Mouse (Mus musculus) heart, embryonic 13.5 days (tissue): ENCODE measurements around the gene Cdh16. TPM values are rescaled to one million over a fixed set of nuclear protein-coding genes. Genes with fewer than 3 reads are reported as not detected.
"Not testable (repeated sequence)": the region's sequence is repeated elsewhere in the genome, so short reads cannot be mapped to it uniquely, and the experiment has no call there.

Experiments used
- ATAC-seq: fragments of 200-750 bp; cut with Nextera tagmentation; 2 replicates; pipeline ENCODE4 v1.8.0; 2017; ENCODE audit warnings: moderate TSS enrichment; ENCODE audit not compliant: insufficient number of reproducible peaks, low FRiP score, low TSS enrichment; ENCODE audit errors: extremely low read depth
- H3K27ac ChIP-seq: fragments of 300-500 bp; sonication (generic); replicated peaks from 2 replicates; pipeline ENCODE4 v1.5.1; 2015; ENCODE audit warnings: moderate library complexity, mild to moderate bottlenecking, inconsistent platforms
- H3K27me3 ChIP-seq: fragments of 300-500 bp; sonication (generic); replicated peaks from 2 replicates; pipeline ENCODE4 v1.6.1; 2015; ENCODE audit warnings: mild to moderate bottlenecking, inconsistent platforms
- H3K36me3 ChIP-seq: fragments of 300-500 bp; sonication (generic); 2 replicates; pipeline ENCODE4 v1.6.1; 2015; ENCODE audit warnings: mild to moderate bottlenecking, inconsistent platforms
- H3K4me1 ChIP-seq: fragments of 300-500 bp; sonication (generic); 2 replicates; pipeline ENCODE4 v1.6.1; 2015; ENCODE audit warnings: inconsistent platforms
- H3K4me2 ChIP-seq: fragments of 300-500 bp; sonication (generic); 2 replicates; pipeline ENCODE4 v1.6.1; 2015; ENCODE audit warnings: inconsistent platforms, mild to moderate bottlenecking, moderate library complexity
- H3K4me3 ChIP-seq: fragments of 300-500 bp; sonication (generic); 2 replicates; pipeline ENCODE4 v1.5.1; 2015; ENCODE audit warnings: moderate library complexity, mild to moderate bottlenecking, inconsistent platforms
- H3K9ac ChIP-seq: fragments of 300-500 bp; sonication (generic); 2 replicates; pipeline ENCODE4 v1.6.1; 2015; ENCODE audit warnings: inconsistent platforms, mild to moderate bottlenecking, moderate library complexity
- H3K9me3 ChIP-seq: fragments of 300-500 bp; sonication (generic); 2 replicates; pipeline ENCODE4 v1.6.1; 2016; ENCODE audit warnings: inconsistent platforms
- WGBS: fragments of 180-500 bp; shearing (Covaris S2); methylation state at CpG from one replicate; pipeline ENCODE4 v1.1.7; 2015; ENCODE audit warnings: mixed read lengths; 5-methylcytosine and 5-hydroxymethylcytosine counted together
- polyA plus RNA-seq: library from polyadenylated mRNA; unstranded; fragments of >200 nt; fragmentation: Nextera tagmentation; extraction: Ambion mirVana; gene quantifications from 2 replicates; pipeline ENCODE4 v1.2.1, GENCODE M21; 2015

The Cdh16 gene
- polyA plus RNA-seq = 18.2 and 18.4 TPM in 2 replicates

GRCm38 (mm10) chr8:104624161-104624560 lies at the start of gene Cdh16:
Cdh16 (minus strand) TSS chr8:104624396.
- H3K4me2 ChIP-seq = no peak within 1 kb of the TSS
- H3K9me3 ChIP-seq = peaks cover 3% of the 10 kb centered on the region; the same call in 1 of the 2 replicates
- peak within 1 kb of the TSS; percentile 43 for H3K27ac ChIP-seq
- no peak for ATAC-seq
- H3K4me3 ChIP-seq = no peak within 1 kb of the TSS
- 72% methylated on average over 6 of the region's 6 CpGs for WGBS
- no peak within 1 kb of the TSS; the same call in 1 of the 2 replicates for H3K9ac ChIP-seq
- H3K27me3 ChIP-seq = no peaks in the 10 kb centered on the region
- H3K36me3 ChIP-seq = peaks cover 20% of the 10 kb centered on the region
- H3K4me1 ChIP-seq = peaks cover 37% of the 10 kb centered on the region

DNA sequence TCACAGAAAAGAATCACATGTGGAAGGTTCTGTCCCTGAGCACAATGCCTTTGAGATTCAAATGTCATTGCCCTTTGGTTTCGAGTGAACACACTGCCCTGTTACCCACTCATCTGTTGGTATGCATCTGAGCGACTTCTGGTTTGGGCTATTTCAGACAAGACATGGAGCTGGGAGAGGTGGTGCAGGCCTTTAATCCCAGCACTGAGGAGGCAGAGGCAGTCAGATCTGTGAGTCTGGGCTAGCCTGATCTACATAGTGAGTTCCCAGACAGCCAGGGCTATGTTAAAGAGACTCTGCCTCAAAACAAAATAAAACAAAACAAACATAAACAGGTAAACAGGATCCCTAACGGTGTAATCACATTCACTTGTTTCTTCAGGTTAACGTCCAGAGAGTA lies 31.4 kb upstream of the Cdh16 start:
- Histone ChIP-seq H3K27me3 (peaks cover 5% of the 10 kb centered on the region; the same call in 1 of the 2 replicates), H3K4me1 (no peaks in the 10 kb centered on the region), H3K9me3 (no peaks in the 10 kb centered on the region), H3K36me3 (no peaks in the 10 kb centered on the region), H3K4me2 (no peak overlapping the region), H3K9ac (no peak overlapping the region), H3K4me3 (no peak overlapping the region), H3K27ac (no peak overlapping the region)
- 66% methylated on average over 4 of the region's 4 CpGs for WGBS
- ATAC-seq = no peak

DNA sequence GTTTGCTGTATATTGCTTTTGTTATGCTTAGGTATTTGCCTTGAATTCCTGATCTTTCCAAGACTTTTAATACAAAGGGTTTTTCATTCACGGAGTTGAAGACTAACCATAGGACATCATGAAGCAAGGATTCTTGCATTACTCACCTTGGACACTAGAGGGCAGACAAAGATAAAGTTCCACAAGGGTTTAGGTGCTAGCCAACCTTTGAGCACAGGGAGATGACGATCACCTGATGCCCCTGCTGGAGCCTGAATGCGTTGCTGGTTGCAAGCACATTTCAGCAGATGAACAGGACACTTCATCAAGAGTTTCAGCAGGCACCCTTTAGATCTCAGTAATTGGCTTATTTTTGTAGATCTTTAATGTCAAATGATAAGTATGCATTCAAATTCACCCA lies 30.8 kb upstream of the Cdh16 start:
- Histone ChIP-seq H3K36me3 (no peaks in the 10 kb centered on the region), H3K9me3 (no peaks in the 10 kb centered on the region), H3K27me3 (peaks cover 5% of the 10 kb centered on the region; the same call in 1 of the 2 replicates), H3K4me2 (no peak overlapping the region), H3K9ac (no peak overlapping the region), H3K4me3 (no peak overlapping the region), H3K4me1 (no peaks in the 10 kb centered on the region), H3K27ac (no peak overlapping the region)
- 5% methylated on average over 3 of the region's 3 CpGs for WGBS
- no peak for ATAC-seq

GRCm38 (mm10) chr8:104644187-104644586 lies 20.0 kb upstream of the Cdh16 start:
- H3K4me2 ChIP-seq, ATAC-seq, H3K4me3 ChIP-seq, H3K9ac ChIP-seq, H3K27ac ChIP-seq, H3K27me3 ChIP-seq, H3K9me3 ChIP-seq: not testable (repeated sequence)
- 51% methylated on average over 3 of the region's 3 CpGs for WGBS
- H3K36me3 ChIP-seq = peaks cover 11% of the 10 kb centered on the region
- H3K4me1 ChIP-seq = peaks cover 20% of the 10 kb centered on the region

DNA sequence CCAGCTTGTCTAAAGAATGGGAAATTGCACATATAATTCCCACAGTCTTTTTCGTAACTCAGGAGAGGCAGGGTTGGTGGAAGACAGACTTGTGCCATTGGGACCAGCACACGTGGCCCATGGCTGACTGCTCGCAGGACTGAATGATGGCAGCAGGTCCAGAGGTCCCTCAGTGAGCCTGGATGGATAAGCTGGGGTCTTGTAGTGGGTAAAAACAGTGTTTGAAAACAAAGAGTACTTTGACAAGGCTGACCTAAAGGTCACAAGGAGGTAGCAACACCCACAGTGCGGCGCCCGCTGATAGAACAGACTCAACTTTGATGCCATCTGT lies 18.1 kb upstream of the Cdh16 start:
- H3K27ac ChIP-seq = peak overlapping the region; percentile 83
- peaks cover 29% of the 10 kb centered on the region for H3K36me3 ChIP-seq
- H3K4me3 ChIP-seq = peak overlapping the region; percentile 95
- H3K9ac ChIP-seq = peak overlapping the region; percentile 95
- no peak for ATAC-seq
- no peaks in the 10 kb centered on the region for H3K27me3 ChIP-seq
- H3K4me1 ChIP-seq = peaks cover 20% of the 10 kb centered on the region
- no peaks in the 10 kb centered on the region for H3K9me3 ChIP-seq
- H3K4me2 ChIP-seq = peak overlapping the region; percentile 88
- 71% methylated on average over 6 of the region's 6 CpGs for WGBS

DNA sequence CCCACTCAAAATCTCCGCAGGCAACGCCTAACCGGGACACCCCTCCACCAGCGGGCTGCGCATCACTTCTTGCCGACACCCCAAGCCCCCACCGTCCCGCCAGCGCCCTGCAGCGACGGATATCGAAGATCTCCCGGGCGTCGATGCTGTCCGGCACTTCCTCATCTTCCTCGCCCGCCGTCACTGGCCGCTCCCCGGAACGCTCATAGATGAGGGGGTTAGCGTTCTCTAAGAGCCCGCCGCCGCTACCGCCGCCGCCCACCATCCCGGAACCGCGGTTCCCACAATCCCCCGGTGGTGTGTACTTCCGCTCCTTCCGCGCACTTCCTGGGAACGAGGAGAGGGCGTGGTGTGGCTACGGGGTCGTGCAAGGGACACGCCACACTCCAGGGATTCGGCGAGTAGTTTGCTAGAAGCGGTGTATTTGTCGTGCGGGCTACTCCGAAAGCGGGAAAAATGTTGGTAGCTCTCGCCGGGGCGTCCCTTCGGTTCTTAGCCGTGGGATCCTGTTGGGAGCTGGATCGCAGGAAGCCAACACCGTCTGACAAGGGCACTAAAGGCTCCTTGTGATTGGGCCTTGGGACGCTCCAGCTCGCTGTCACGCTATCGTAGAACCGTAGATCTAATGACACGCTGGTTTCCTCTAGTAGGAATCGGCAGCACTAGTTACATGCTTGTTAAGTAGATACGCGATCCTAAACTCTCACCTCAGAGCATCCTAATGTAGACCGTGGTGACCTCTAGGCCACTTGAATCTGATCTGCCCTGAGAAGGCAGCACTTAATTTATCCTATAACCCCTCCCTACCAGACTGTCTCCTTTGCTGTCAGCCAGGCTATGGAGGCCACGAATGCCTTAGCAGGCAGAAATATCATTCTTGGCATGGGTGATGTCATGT lies 17.5 kb upstream of the Cdh16 start, which contains the start of gene Ciao2b:
Gene Ciao2b (minus strand): TSS at position 540 of the 898 bp plus-strand sequence.
- peak; percentile 78; the same call in 1 of the 2 replicates for ATAC-seq
- under 1% methylated on average over 66 of the region's 66 CpGs for WGBS
- H3K9ac ChIP-seq = peak within 1 kb of the TSS; percentile 95
- peaks cover 20% of the 10 kb centered on the region for H3K4me1 ChIP-seq
- H3K9me3 ChIP-seq = no peaks in the 10 kb centered on the region
- H3K4me3 ChIP-seq = peak within 1 kb of the TSS; percentile 95
- H3K27ac ChIP-seq = peak within 1 kb of the TSS; percentile 83
- no peaks in the 10 kb centered on the region for H3K27me3 ChIP-seq
- H3K4me2 ChIP-seq = peak within 1 kb of the TSS; percentile 88
- peaks cover 34% of the 10 kb centered on the region for H3K36me3 ChIP-seq

DNA sequence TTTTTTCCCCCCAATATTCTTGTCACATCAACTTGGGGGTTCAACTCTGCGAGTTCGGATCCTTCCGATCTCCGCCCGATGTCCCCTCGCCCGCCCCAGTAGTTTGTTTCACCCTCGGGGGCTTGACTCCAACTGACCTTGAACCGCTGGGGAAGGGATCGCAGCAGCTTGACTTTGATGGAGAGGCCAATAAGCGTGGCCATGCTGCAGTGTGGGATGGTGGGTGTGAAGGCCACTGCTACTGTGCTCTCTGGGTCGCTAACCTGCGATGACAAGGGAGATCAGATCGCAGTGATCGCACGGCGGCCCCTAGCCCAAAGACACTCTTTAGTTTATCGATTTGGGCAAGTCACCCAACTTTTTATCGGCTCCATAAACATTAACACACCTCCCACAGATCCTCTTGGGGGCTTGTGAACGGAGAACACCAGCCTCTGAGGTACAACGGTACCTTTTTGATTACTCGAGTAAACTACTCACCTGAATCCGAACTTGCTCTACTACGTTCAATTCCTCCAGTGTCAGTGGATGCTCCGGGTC lies 16.7 kb upstream of the Cdh16 start:
- no peaks in the 10 kb centered on the region for H3K27me3 ChIP-seq
- peaks cover 41% of the 10 kb centered on the region for H3K36me3 ChIP-seq
- no peaks in the 10 kb centered on the region for H3K9me3 ChIP-seq
- peak overlapping the region; percentile 83 for H3K27ac ChIP-seq
- peak overlapping the region; percentile 95 for H3K9ac ChIP-seq
- H3K4me1 ChIP-seq = peaks cover 20% of the 10 kb centered on the region
- WGBS = 6% methylated on average over 25 of the region's 25 CpGs
- peak overlapping the region; percentile 95 for H3K4me3 ChIP-seq
- peak overlapping the region; percentile 88 for H3K4me2 ChIP-seq
- no peak for ATAC-seq

DNA sequence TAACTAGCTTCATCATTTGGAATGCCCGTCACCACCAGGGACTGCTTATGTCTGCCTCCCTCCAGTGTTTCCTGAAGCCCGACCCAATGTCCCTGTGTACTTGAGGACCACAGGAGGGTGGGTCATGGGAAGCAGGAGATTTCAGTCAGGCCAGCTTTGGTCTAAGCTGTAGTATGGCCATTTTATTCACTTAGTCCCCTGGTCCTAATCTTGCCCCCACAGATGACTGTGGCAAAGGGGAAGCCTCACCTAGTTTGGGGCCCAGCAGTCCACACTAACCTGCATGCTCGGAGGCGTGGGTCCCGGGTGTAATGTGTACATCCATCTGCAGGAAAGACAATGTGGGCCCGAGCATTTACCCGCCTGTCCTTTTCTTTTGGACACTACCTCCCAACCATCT lies 16.0 kb upstream of the Cdh16 start:
- Histone ChIP-seq H3K36me3 (peaks cover 48% of the 10 kb centered on the region), H3K4me2 (peak overlapping the region; percentile 88), H3K27me3 (no peaks in the 10 kb centered on the region), H3K27ac (peak overlapping the region; percentile 83), H3K9me3 (no peaks in the 10 kb centered on the region), H3K4me3 (peak overlapping the region; percentile 95), H3K4me1 (peaks cover 20% of the 10 kb centered on the region), H3K9ac (peak overlapping the region; percentile 95)
- WGBS = 71% methylated on average over 7 of the region's 7 CpGs
- no peak for ATAC-seq

GRCm38 (mm10) chr8:104638010-104638409 lies 13.8 kb upstream of the Cdh16 start:
- no peak overlapping the region for H3K4me2 ChIP-seq
- H3K9me3 ChIP-seq = no peaks in the 10 kb centered on the region
- peaks cover 25% of the 10 kb centered on the region for H3K4me1 ChIP-seq
- H3K4me3 ChIP-seq = no peak overlapping the region
- H3K27ac ChIP-seq = no peak overlapping the region
- WGBS = 90% methylated on average over 6 of the region's 6 CpGs
- ATAC-seq = no peak
- no peaks in the 10 kb centered on the region for H3K27me3 ChIP-seq
- H3K36me3 ChIP-seq = peaks cover 58% of the 10 kb centered on the region
- no peak overlapping the region for H3K9ac ChIP-seq

- Histone ChIP-seq H3K4me3 (no peak overlapping the region), H3K27ac (no peak overlapping the region), H3K9me3 (no peaks in the 10 kb centered on the region), H3K4me2 (no peak overlapping the region), H3K9ac (no peak overlapping the region), H3K27me3 (no peaks in the 10 kb centered on the region; the same call in 1 of the 2 replicates), H3K36me3 (peaks cover 57% of the 10 kb centered on the region), H3K4me1 (peaks cover 29% of the 10 kb centered on the region)
- ATAC-seq = no peak
- 87% methylated on average over 3 of the region's 3 CpGs for WGBS
Measured at GRCm38 (mm10) chr8:104635004-104635710, 11.0 kb upstream of the Cdh16 start.

DNA sequence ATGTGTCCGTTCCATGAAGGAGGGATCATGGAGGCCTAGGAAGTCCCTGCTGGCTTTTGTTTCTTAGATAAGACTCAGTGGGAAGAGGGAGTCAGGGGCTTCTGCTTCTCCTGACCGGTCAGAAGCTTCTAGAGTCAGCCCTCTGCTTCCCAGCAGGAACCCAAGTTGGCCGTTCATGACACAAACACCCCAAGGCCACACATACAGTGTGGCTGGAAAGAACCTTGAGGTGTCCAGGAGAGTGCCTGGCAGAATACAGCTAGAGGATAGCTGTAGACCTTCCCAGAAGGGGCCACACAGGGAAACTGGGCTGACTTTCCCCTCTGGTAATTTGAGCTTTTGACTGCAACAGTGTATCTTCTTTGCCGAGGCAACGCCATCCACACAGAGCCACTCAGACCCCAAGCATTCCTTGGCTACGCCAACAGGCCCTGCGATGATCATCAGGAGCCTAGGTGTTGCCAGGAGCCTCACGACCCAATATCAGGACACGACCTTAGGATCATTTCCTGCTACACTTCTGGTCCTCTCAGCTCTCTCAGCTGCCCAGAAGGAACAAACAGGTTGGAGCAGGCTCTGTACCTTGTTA lies 9.1 kb upstream of the Cdh16 start:
- no peak for ATAC-seq
- H3K4me1 ChIP-seq = peaks cover 44% of the 10 kb centered on the region
- H3K4me3 ChIP-seq = no peak overlapping the region
- 37% methylated on average over 9 of the region's 9 CpGs for WGBS
- H3K9me3 ChIP-seq = no peaks in the 10 kb centered on the region
- peaks cover 52% of the 10 kb centered on the region for H3K36me3 ChIP-seq
- peak overlapping the region; percentile 79 for H3K27ac ChIP-seq
- peak overlapping the region; percentile 2; the same call in 1 of the 2 replicates for H3K4me2 ChIP-seq
- H3K9ac ChIP-seq = 0 out of 2 replicates have a peak overlapping the region, but pooled peaks have one; percentile 17
- H3K27me3 ChIP-seq = no peaks in the 10 kb centered on the region; the same call in 1 of the 2 replicates
